Mouse (Mus musculus): ENCODE results near the gene Pipox. TPM values are rescaled to one million over a fixed set of nuclear protein-coding genes. Genes with fewer than 3 reads are reported as not detected.

Pipox gene
- not detected in 2 replicates for polyA plus RNA-seq (2012)

GRCm38 (mm10) chr11:77893787-77894718 lies at the start of gene Pipox:
Gene Pipox (minus strand): TSS chr11:77894096.
- no peak for TF ChIP-seq GATA1 (IDR thresholded peaks at IDR 0.05; ENCODE audit: low read length)

GRCm38 (mm10) chr11:77942230-77942629 lies 48.3 kb upstream of the Pipox start:
- TF ChIP-seq GATA1 (IDR thresholded peaks at IDR 0.05; ENCODE audit: low read length): no peak

- no peak for TF ChIP-seq GATA1 (IDR thresholded peaks at IDR 0.05; ENCODE audit: low read length)
These were observed 43.9 kb upstream of the Pipox start for GRCm38 (mm10) chr11:77937649-77938410.

GRCm38 (mm10) chr11:77936846-77937245 lies 43.0 kb upstream of the Pipox start:
- no peak for TF ChIP-seq GATA1 (IDR thresholded peaks at IDR 0.05; ENCODE audit: low read length)

GRCm38 (mm10) chr11:77934568-77935311 lies 40.8 kb upstream of the Pipox start:
- no peak for TF ChIP-seq GATA1 (IDR thresholded peaks at IDR 0.05; ENCODE audit: low read length)

GRCm38 (mm10) chr11:77934111-77934521 lies 40.2 kb upstream of the Pipox start:
- TF ChIP-seq GATA1 (IDR thresholded peaks at IDR 0.05; ENCODE audit: low read length): no peak

GRCm38 (mm10) chr11:77932576-77932975 lies 38.7 kb upstream of the Pipox start:
- no peak for TF ChIP-seq GATA1 (IDR thresholded peaks at IDR 0.05; ENCODE audit: low read length)

- TF ChIP-seq GATA1 (IDR thresholded peaks at IDR 0.05; ENCODE audit: low read length): no peak
These were observed 37.9 kb upstream of the Pipox start for GRCm38 (mm10) chr11:77931541-77932433.

GRCm38 (mm10) chr11:77930751-77931540 lies 37.0 kb upstream of the Pipox start, which contains the start of gene Sez6:
Gene Sez6 (plus strand): TSS chr11:77930800.
- TF ChIP-seq GATA1 (IDR thresholded peaks at IDR 0.05; ENCODE audit: low read length): no peak

GRCm38 (mm10) chr11:77927837-77928236 lies 33.9 kb upstream of the Pipox start:
- TF ChIP-seq GATA1 (IDR thresholded peaks at IDR 0.05; ENCODE audit: low read length): no peak

- TF ChIP-seq GATA1 (IDR thresholded peaks at IDR 0.05; ENCODE audit: low read length): no peak
These were observed 32.8 kb upstream of the Pipox start for GRCm38 (mm10) chr11:77926666-77927065.

GRCm38 (mm10) chr11:77925836-77926657 lies 32.2 kb upstream of the Pipox start:
- TF ChIP-seq GATA1 (IDR thresholded peaks at IDR 0.05; ENCODE audit: low read length): no peak

- no peak for TF ChIP-seq GATA1 (IDR thresholded peaks at IDR 0.05; ENCODE audit: low read length)
These were observed 29.4 kb upstream of the Pipox start for GRCm38 (mm10) chr11:77923285-77923684.

All from G1E-ER4 (cell line).